Mouse (Mus musculus) megakaryocyte-erythroid progenitor cell, adult 5-6 weeks (primary cell): ENCODE measurements at regions not wholly inside any gene's neighbourhood (a gene's known extent, or its start where the extent isn't known, plus 50 kb on each side); places are given as distances from the start of the nearest gene placed in this dataset.

Experiments used
- ATAC-seq: replicated peaks from 2 replicates; pipeline ENCODE4 v1.8.0; 2016; ENCODE audit warnings: mild to moderate bottlenecking, inconsistent platforms; ENCODE audit not compliant: severe bottlenecking, poor library complexity, low FRiP score, low TSS enrichment

DNA sequence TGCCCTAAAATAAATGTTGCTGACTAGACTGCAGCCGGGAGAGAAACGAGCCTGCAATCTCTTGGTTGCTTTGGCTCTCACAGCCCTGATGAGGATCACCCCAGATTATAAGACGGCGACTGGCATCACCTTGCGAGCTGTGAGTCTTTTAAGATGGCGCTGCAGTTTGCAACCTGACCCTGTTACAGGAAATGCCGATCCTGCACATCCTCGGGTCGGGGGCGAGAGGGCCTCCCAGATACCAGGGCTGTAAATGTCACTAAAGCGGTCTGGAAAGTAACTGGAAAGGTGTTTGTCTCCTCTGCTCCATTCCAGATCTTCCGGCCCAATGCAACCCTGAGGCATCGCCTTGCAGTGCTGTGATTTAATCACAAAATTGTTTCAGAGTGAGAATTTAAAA is 53.4 kb downstream of the Cartpt start:
- no peak for ATAC-seq

DNA sequence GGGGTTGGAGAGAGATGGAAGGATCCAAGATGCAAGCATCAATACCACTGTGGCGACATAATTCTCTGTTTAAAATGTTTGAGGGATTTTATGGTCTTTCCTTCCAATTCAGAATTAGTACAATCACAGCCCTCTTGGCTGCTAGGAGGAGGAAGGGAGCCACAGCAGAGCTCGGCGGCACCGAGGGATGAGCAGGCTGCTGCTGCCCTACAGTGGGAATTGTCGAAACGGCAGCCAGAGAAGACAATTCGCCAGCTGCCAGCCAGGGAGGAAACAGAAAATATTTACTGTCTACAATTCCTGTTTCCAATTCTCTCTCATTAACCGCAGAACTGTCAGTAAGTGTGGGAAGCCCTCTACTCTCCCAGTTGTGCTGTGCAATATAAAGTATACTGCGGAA is 58.3 kb downstream of the Cartpt start:
- ATAC-seq: no peak

DNA sequence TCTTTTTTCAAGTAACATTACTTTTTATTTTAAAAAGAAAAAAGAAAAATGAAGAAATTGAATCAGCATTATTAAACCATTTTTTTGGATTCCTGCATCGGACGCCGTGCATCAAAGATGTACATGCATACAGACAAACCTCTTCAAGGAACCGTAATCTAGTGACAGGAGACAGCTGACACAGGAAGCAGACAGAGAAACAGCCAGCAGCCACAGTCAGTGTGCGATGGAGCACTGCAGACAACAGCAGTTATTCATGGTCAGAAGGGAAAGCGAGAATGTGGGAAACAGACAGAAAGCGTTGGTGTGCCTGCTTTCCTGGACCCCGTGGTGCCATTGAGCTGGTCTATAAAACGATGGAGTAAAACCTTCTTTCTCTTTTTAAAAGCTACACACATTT is 61.4 kb downstream of the Cartpt start:
- ATAC-seq: no peak

DNA sequence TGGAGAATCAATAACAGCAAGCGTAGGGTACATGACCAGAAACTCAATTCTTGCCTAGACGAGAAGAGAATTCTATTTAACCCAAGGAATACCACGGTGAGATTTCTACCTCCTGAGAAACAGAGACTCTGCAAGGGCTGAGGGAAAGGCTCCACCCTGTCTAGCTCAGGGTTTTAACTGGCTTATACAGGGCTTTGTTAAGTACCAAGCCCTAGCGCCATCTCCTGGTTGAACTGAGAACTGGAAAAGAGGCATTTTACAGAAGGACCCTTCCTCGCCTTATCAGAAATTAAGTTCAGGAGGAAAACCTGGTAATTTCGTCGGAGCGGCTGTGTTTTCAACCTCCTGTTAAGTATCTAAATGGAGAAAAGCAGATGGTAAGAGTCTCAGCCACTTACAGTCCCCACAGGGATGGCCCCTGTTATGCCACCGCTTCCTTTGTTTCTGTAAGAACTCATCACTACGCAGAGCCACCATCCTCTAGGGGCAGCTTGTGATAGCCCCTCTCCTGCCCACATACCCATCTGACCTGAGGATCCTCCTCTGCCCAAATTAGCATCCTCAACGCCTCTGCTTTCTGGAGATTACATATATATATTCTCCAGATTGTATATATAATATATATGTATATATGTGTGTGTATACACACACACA is 63.0 kb downstream of the Cartpt start:
- ATAC-seq: no peak; the same call in 1 of the 2 replicates

DNA sequence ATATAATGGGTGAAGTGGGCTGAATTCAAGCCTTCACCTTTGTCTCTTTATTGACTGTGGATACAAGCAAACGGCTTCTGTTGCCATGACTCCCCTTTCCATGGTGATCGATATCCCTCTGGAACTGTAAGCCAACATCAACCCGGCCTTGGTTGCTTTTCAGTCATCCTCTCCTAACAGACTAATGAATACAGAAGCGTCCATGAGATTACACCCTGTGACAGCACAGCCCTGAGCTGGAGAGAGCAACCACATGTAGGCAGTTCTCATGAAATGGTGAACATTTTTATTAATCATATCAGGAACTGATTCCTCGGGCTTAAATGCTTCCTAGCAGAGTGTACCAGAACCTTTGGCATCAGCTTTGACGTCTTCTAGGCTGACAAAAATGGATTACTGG is 63.7 kb downstream of the Cartpt start:
- ATAC-seq: no peak

DNA sequence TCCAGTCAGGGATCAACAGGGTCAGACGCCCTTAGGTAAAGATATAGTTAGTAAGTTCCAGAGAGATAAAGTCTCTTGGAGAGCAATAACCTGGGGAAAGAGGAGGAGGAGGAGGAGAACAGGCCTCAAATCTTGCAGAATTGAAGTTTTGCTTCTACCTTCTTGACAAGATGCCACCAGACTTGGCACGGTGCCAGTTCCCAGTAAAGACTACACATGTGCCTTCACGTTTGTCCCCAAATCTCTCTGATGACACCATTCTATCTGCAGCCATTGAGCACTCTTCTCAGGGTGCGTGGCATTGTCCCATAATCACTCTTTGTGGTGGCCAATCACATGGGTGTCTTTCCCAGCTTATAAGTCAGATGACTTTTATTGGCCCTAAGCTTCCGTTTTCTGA is 64.3 kb downstream of the Cartpt start:
- ATAC-seq: no peak

DNA sequence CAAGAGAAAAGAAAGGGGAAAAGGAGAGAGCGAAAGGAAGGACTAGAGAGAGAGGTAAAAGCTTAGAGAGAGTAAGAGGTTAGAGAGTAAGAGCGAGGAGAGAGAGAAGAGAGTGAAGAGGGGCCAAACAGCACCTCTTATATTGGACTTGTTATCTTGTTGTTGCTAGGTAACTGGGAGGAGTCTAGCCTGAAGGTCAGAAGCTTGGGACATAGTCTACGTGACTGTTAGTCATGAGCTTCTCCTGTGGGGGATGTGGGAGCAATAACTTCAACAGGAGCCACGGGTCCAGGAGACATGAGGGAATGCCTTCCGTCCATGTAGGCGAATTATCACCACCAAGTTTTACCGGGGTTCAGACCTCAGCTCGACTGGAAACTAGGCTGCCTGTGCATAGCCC is 65.4 kb downstream of the Cartpt start:
- ATAC-seq: no peak

DNA sequence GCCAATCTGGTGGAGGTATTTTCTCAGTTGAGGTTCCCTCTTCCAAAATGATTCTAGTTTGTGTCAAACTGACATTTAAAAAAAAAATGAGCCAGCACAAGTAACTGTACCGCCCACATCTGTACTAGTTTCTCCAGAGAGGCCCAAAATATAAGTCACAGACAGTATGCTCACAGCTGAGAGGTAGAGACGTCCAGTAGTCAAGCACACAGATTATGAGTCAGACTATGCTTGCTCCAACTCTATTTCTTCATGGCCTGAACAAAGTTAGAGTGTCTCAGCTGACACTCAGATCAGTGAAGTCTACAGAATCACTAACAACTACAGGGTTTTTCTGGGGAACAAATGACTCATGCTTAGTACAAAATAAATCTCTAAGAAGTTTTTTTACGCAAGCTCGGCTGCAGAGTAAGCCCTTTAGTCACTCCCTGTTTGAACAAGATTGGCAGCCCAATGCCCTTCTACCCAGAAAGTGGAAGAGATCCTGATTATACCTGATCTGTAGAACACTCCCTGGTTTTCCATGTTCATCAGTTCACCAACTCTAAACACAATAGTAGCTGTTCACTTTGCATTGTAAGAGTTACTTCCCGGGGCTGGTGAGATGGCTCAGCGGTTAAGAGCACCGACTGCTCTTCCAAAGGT is 70.7 kb downstream of the Cartpt start:
- no peak for ATAC-seq

DNA sequence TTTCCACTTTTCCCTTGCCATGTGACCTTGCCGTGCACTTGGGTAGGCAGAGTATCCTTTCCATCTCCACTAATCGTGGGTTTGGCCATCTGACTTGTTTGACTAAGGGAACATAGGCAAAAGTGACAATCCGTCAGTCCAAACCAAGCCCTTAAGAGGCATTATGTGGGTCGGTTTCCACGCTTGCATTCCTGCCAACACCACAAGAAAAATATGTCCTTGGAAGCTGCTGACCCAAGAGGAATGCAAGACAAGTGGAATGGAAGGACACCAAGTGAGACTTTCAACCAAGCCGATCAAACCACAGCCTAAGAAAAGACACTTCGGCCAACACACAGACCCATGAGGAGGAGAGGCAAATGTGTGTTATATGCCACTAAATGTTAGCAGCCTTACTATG is 73.3 kb downstream of the Cartpt start:
- ATAC-seq: no peak

DNA sequence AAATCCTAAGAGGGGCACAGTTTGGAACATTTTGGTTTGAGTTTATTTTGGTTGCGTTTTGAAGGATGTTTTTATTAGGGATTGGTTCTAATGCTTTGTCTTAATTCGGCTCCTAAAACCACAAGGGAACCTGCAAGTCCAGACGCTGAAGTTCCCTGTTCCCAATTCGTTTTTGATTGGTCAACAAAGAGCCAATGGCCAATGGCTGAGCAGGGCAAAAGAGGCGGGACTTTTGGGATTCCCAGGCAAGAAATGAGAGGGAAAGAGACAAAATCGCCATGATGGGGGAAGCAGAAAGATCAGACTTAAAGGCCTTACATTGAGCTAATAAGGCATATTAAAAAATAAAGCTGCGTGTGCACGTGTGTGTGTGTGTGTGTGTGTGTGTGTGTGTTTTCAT is 76.3 kb downstream of the Cartpt start:
- ATAC-seq: no peak

DNA sequence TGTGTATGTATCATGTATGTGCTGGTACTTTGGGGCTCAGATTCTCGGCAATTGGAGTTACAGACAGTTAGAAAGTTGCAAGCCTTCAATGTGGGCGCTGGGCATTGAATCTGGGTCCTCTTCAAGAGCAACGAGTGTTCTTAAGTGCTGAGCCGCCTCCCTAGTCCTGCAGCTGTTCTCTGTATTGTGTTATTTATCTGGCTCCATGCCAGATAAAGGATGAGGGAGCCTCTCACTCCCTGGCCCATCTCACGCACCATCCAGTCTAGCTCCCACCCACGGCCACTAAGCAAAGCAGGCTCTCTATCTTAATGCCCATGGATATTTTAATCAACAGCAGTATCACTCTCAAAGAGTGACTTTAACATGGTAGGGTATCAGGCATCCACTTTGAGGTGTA is 84.2 kb downstream of the Cartpt start:
- ATAC-seq: no peak

DNA sequence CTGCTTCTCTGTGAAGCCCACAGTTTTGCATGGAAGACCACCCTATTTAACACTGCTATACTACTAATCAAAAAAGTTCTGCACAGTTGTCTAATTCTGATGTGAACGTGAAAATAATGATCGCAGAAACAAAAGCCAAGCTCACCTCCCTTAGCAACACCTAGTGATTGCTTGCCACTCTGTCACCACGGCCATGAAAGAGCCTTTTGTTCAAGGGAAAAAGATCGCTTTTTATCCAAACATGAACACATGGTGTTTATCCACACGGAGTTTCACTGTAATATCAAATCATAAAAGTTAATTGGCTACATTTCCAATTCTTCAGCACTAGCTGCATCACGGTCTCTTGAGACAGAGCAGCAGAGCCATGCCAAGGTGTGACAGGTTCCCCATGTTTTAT is 85.1 kb downstream of the Cartpt start:
- ATAC-seq: no peak

DNA sequence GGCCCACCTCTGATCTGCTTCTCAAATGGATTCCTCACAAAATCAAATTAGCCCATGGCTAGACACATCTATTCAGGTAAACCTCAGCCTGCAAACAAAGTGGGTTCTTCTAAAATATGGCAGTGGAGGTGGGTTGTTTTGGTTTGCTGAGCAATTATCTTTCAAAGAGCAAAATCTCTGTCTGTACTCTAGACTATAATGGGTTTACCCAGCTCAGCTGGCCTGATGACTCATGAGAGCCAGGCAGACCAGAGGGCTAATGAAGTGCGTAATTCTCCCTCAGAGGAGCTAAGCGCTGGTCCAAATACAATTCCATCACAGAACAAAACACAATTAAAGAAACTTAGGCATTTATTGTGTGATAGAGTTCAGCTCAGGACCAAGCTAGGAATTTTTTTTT is 86.1 kb downstream of the Cartpt start:
- no peak for ATAC-seq

DNA sequence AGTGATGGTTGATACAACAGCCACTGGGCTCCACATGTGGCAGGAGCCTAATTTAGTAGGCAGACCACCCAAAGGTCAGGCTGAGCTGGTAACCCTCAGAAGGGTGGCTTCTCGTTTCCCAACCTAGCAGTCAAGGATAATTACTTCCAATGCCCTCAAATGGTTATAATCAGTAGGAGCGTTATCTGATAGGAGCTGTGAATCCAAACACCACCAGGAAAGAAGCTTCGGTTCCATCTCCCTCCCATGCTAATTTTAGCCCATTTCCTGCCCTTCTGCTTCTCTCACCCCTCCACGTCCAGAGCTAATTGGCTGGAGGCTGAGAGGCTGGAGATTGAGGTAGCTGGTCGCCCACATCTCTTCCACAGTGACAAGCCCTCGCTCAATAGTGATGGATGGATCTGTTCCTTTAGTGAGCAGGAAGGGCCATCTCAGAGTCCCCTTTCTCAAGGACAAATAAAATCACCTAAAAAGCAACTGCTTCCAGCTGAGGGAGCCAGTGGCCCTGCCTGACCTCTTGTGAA is 86.8 kb downstream of the Cartpt start:
- ATAC-seq: no peak

DNA sequence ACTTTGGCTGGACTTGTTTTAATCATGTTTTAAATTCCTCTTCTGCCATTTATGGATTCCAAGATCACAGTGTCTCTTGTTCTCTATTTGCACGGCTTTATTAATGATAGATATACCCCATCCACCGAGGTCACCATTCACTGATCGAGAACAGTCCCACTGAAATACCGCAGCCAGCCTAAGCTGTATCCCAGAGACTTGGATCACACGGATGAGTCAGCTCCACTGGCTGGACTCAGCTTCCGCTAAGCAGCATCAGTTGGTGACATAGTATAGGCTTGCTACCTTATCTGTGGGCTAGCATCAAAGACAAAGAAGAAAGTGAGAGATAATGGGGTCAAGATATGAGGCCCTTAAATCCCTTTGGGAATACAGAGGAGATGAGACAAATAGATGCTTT is 106.4 kb downstream of the Cartpt start:
- no peak for ATAC-seq

DNA sequence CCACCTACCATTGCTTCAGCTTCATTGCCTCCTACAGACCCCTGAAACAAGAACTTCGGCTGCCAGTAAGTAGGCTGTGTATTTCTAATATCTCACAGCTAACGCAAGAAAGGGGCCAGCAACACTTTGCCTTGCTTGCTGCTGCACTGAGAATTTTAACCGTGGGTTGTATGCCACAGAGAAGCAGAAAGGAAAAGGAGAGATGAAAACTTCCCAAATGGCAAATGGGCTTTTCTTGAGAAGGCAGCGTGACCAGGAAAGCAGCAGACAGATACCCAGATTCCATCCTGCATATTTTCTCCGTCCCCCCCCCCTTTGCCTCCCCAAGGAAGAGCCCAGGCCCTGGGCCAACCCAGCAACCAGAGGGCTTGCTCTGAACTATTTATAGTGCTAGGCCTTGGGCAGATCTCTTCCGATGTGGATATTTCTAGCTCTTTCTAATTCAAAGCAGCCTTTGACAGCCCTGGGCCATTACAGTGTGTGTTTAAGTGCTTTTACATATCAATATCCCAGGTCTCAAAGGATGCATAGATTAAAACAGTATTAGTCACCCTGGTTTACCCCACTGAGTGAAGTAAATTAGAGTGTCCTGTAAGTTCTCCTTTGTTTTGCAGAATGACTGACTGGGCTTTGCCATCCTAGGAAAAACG is 107.0 kb downstream of the Cartpt start:
- ATAC-seq: no peak

DNA sequence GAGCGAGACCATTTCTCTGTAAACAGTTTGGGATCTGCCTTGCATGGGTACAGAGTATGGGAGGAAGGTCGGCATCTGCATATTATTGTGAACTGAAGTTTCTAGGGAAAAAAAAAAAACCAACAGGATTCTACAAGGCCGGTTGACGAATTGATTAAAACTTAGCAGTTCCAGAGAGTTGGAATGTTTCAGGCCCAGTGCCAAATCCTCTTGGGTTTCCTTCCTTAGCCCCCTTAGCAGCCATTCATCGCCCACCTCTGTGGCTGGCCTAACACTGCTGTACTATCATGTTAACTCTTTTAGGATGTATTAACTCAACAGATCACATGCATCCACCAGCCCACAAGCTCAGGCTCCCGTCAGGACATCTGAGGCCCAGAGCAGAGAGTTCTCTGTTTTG is 107.9 kb downstream of the Cartpt start:
- ATAC-seq: no peak

DNA sequence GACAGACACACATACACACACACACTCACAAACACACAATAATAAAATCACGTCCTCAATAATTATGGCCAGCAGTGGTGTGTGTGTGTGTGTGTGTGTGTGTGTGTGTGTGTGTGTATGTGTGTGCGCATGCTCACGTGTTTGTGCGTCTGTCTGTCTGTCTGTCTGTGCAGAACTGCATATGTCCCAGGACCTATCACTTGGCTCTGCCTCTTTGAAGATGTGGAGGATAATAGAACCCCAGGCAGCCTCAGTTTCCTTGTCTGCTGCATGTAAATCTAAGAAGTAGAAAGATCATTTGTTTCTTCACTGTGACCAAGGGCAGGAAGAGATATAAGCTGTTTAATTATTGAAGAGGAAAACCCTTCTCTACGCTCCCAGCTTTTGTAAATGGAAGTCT is 109.9 kb downstream of the Cartpt start:
- no peak for ATAC-seq

DNA sequence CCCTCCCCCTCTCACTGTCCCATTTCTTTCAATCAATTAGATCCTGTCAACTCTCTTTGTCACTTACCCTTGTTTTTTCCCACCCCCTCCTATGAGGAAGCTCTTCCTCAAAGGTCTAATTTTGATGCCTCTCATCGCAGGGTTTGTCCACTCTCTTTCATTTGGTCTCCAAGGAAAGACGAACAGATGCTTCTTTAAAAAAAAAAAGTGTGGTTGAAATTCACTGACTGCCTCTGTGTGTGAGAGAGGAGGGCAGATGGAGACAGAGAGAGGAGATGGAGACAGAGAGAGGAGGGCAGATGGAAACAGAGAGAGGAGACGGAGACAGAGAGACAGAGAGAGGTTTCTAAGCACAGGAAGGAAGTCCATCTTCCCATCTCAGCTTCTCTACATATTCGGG is 113.1 kb downstream of the Cartpt start:
- no peak for ATAC-seq

DNA sequence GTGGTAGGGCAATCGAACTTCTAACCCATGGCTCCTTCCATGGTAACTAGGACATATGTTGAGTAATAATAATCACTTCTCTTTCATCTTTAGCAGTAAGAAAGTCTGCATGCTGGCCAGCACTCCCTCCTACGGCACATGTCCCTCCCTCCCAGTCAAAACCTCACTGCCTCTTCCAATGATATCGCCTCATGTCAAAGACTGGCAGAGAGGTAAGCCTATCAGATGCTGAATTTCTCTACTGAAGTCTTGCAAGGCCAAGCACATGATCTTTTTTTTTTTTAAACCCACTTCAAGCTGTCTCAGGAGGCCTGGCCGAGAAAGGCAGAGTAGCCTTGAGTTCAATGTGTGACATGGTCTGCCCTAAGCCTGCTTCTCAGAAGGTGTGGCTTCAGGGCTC is 115.5 kb downstream of the Cartpt start:
- ATAC-seq: no peak

DNA sequence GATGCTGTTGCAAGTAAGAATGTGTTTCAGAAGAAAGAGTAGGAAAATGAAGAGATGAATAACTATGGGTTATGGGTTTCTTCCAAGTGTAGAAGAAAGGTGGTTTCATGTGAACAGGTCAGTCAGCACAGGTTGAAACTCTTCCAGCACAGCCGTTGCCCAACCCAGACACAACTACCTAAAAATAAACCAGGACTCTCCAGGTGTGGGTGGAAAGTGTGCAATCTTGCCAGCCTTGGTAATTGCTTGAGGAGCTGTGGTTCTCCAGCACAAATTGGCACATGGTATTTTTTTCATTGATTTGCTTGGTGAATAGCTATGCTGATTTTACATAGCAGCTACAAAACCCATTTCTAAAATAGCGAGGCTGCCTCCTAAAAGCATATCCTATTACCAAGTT is 116.6 kb downstream of the Cartpt start:
- no peak for ATAC-seq
